Mouse (Mus musculus) embryonic facial prominence, embryonic 11.5 days (tissue): ENCODE results near the gene Tmem234. TPM values are rescaled to one million over a fixed set of nuclear protein-coding genes. Genes with fewer than 3 reads are reported as not detected.

Source experiments
- ATAC-seq: fragments of 200-750 bp; cut with Nextera tagmentation; replicated peaks from 2 replicates; pipeline ENCODE4 v1.8.0; 2017; ENCODE audit warnings: low read depth; ENCODE audit not compliant: insufficient number of reproducible peaks, low FRiP score, low TSS enrichment
- DNase-seq: peaks from one replicate; pipeline ENCODE4 v3.0.0-alpha.2; 2015; ENCODE audit warnings: low spot score
- H3K27ac ChIP-seq: fragments of 300-500 bp; sonication (generic); replicated peaks from 2 replicates; pipeline ENCODE4 v1.5.1; 2014; ENCODE audit warnings: mild to moderate bottlenecking, low read depth, low read length, control low read depth
- H3K27me3 ChIP-seq: fragments of 300-500 bp; sonication (generic); 2 replicates; pipeline ENCODE4 v1.6.1; 2014; ENCODE audit warnings: mild to moderate bottlenecking, low read length, moderate library complexity, mixed read lengths; ENCODE audit not compliant: control insufficient read depth, insufficient read depth
- H3K36me3 ChIP-seq: fragments of 300-500 bp; sonication (generic); replicated peaks from 2 replicates; pipeline ENCODE4 v1.6.1; 2014; ENCODE audit warnings: low read depth, mild to moderate bottlenecking, low read length, moderate library complexity, mixed read lengths; ENCODE audit not compliant: control insufficient read depth, insufficient read depth
- H3K4me1 ChIP-seq: fragments of 300-500 bp; sonication (generic); 2 replicates; pipeline ENCODE4 v1.6.1; 2014; ENCODE audit warnings: low read length, mixed read lengths; ENCODE audit not compliant: control insufficient read depth, insufficient read depth
- H3K4me2 ChIP-seq: fragments of 300-500 bp; sonication (generic); 2 replicates; pipeline ENCODE4 v1.6.1; 2014; ENCODE audit warnings: low read depth, mild to moderate bottlenecking, control low read depth, low read length, moderate library complexity
- H3K4me3 ChIP-seq: fragments of 300-500 bp; sonication (generic); 2 replicates; pipeline ENCODE4 v1.5.1; 2014; ENCODE audit warnings: low read depth, low read length, control low read depth
- H3K9ac ChIP-seq: fragments of 300-500 bp; sonication (generic); replicated peaks from 2 replicates; pipeline ENCODE4 v1.6.1; 2014; ENCODE audit warnings: mild to moderate bottlenecking, control low read depth, low read length
- H3K9me3 ChIP-seq: fragments of 300-500 bp; sonication (generic); replicated peaks from 2 replicates; pipeline ENCODE4 v1.6.1; 2016; ENCODE audit warnings: mild to moderate bottlenecking, low read length, inconsistent platforms, mixed read lengths; ENCODE audit not compliant: control insufficient read depth
- whole genome bisulfite sequencing: fragments of 180-500 bp; shearing (Covaris S2); extraction: QIAGEN DNeasy Blood & Tissue Kit; methylation state at CpG from one replicate; pipeline ENCODE4 v1.1.7; 2014; 5-methylcytosine and 5-hydroxymethylcytosine counted together
- polyA plus RNA-seq: library from polyadenylated mRNA; unstranded; fragments of >200 nt; fragmentation: Nextera tagmentation; extraction: Ambion mirVana; gene quantifications from 2 replicates; pipeline ENCODE4 v1.2.1, GENCODE M21; 2014

Tmem234 gene
- polyA plus RNA-seq, 1 experiment from 2014 or later, result 163 TPM

- WGBS, result 79% methylated on average over 6 of the region's 6 CpGs
- peaks cover 23% of the 10 kb centered on the region for H3K36me3 ChIP-seq
These were observed 25.6 kb downstream of the Tmem234 start for GRCm38 (mm10) chr4:129626035-129626434.

GRCm38 (mm10) chr4:129630944-129631343 lies 30.5 kb downstream of the Tmem234 start:
- DNase-seq, result no peak
- no peaks in the 10 kb centered on the region for H3K27me3 ChIP-seq
- no peak overlapping the region for H3K4me3 ChIP-seq
- peaks cover 41% of the 10 kb centered on the region for H3K36me3 ChIP-seq
- no peaks in the 10 kb centered on the region for H3K4me1 ChIP-seq
- no peak overlapping the region for H3K9ac ChIP-seq
- no peaks in the 10 kb centered on the region for H3K9me3 ChIP-seq
- no peak for ATAC-seq
- no peak overlapping the region for H3K4me2 ChIP-seq
- H3K27ac ChIP-seq, result no peak overlapping the region
- WGBS, result 90% methylated on average over 4 of the region's 4 CpGs

More at GRCm38 (mm10) chr4:129626035-129626434, 25.6 kb downstream of the Tmem234 start:
- Histone ChIP-seq H3K27me3 (no peaks in the 10 kb centered on the region), H3K9me3 (no peaks in the 10 kb centered on the region), H3K4me2 (no peak overlapping the region), H3K4me3 (no peak overlapping the region; the same call in 1 of the 2 replicates), H3K27ac (no peak overlapping the region), H3K4me1 (peaks cover 4% of the 10 kb centered on the region; the same call in 1 of the 2 replicates), H3K9ac (no peak overlapping the region)
- ATAC-seq (no peak), DNase-seq (no peak)

GRCm38 (mm10) chr4:129631867-129632266 lies 31.4 kb downstream of the Tmem234 start:
- 92% methylated on average over 12 of the region's 12 CpGs for WGBS
- Histone ChIP-seq H3K27me3 (no peaks in the 10 kb centered on the region), H3K4me1 (no peaks in the 10 kb centered on the region), H3K27ac (no peak overlapping the region), H3K9ac (no peak overlapping the region), H3K4me2 (no peak overlapping the region), H3K9me3 (no peaks in the 10 kb centered on the region), H3K36me3 (peaks cover 39% of the 10 kb centered on the region), H3K4me3 (no peak overlapping the region)
- DNase-seq (no peak), ATAC-seq (no peak)

GRCm38 (mm10) chr4:129633852-129634251 lies 33.4 kb downstream of the Tmem234 start:
- Histone ChIP-seq H3K27ac (no peak overlapping the region), H3K4me2 (no peak overlapping the region), H3K9me3 (no peaks in the 10 kb centered on the region), H3K4me3 (no peak overlapping the region), H3K9ac (no peak overlapping the region), H3K36me3 (peaks cover 35% of the 10 kb centered on the region), H3K27me3 (no peaks in the 10 kb centered on the region), H3K4me1 (no peaks in the 10 kb centered on the region)
- whole genome bisulfite sequencing, result 91% methylated on average over 6 of the region's 6 CpGs
- DNase-seq (no peak), ATAC-seq (no peak)

GRCm38 (mm10) chr4:129639221-129639620 lies 38.8 kb downstream of the Tmem234 start:
- H3K4me1 ChIP-seq, result 0 out of 2 replicates have a peak, but pooled peaks cover 4% of the 10 kb centered on the region
- no peak for ATAC-seq
- H3K4me3 ChIP-seq, result no peak overlapping the region
- H3K27me3 ChIP-seq, result no peaks in the 10 kb centered on the region
- peaks cover 10% of the 10 kb centered on the region for H3K36me3 ChIP-seq
- 90% methylated on average over 15 of the region's 15 CpGs for WGBS
- H3K27ac ChIP-seq, result no peak overlapping the region
- no peak overlapping the region; the same call in 1 of the 2 replicates for H3K9ac ChIP-seq
- H3K9me3 ChIP-seq, result no peaks in the 10 kb centered on the region
- H3K4me2 ChIP-seq, result peak overlapping the region; percentile 87
- DNase-seq, result no peak

GRCm38 (mm10) chr4:129640101-129640637 lies 39.7 kb downstream of the Tmem234 start:
- DNase-seq (no peak), ATAC-seq (no peak)
- 0 out of 2 replicates have a peak, but pooled peaks cover 4% of the 10 kb centered on the region for H3K4me1 ChIP-seq
- no peaks in the 10 kb centered on the region for H3K9me3 ChIP-seq
- H3K9ac ChIP-seq, result peak overlapping the region; percentile 83
- H3K4me2 ChIP-seq, result peak overlapping the region; percentile 87
- 7% methylated on average over 17 of the region's 17 CpGs for WGBS
- peaks cover 10% of the 10 kb centered on the region for H3K36me3 ChIP-seq
- peak overlapping the region; percentile 66 for H3K4me3 ChIP-seq
- H3K27ac ChIP-seq, result peak overlapping the region; percentile 78
- H3K27me3 ChIP-seq, result no peaks in the 10 kb centered on the region

- Histone ChIP-seq H3K27ac (peak within 1 kb of the TSS; percentile 78), H3K9ac (peak within 1 kb of the TSS; percentile 83), H3K4me2 (peak within 1 kb of the TSS; percentile 87), H3K4me1 (0 out of 2 replicates have a peak, but pooled peaks cover 4% of the 10 kb centered on the region), H3K4me3 (peak within 1 kb of the TSS; percentile 66), H3K36me3 (peaks cover 8% of the 10 kb centered on the region), H3K27me3 (no peaks in the 10 kb centered on the region), H3K9me3 (no peaks in the 10 kb centered on the region)
- ATAC-seq (peak; percentile 94), DNase-seq (peak; percentile 99)
- 1% methylated on average over 60 of the region's 60 CpGs for WGBS
These were observed 40.4 kb downstream of the Tmem234 start, which contains the start of gene Txlna for GRCm38 (mm10) chr4:129640638-129641467. Gene Txlna, minus strand, starts transcription at chr4:129641065.

GRCm38 (mm10) chr4:129641756-129642155 lies 41.3 kb downstream of the Tmem234 start:
- H3K4me2 ChIP-seq, result no peak overlapping the region
- no peak overlapping the region for H3K27ac ChIP-seq
- H3K4me1 ChIP-seq, result 0 out of 2 replicates have a peak, but pooled peaks cover 4% of the 10 kb centered on the region
- 50% methylated on average over 5 of the region's 5 CpGs for WGBS
- H3K9me3 ChIP-seq, result no peaks in the 10 kb centered on the region
- peaks cover 5% of the 10 kb centered on the region for H3K36me3 ChIP-seq
- ATAC-seq, result no peak
- H3K4me3 ChIP-seq, result no peak overlapping the region
- no peaks in the 10 kb centered on the region for H3K27me3 ChIP-seq
- no peak for DNase-seq
- H3K9ac ChIP-seq, result no peak overlapping the region
